Mouse (Mus musculus) CH12.LX (cell line): ENCODE data around the gene Fbxl3. TPM values are rescaled to one million over a fixed set of nuclear protein-coding genes. Genes with fewer than 3 reads are reported as not detected.

ENCODE experiments used
- DNase-seq: peaks from one replicate; pipeline ENCODE4 v3.0.0-alpha.2; 2013; ENCODE audit errors: extremely low read depth
- H3K27ac ChIP-seq: 2 replicates; pipeline ENCODE4 v1.5.1; 2012; ENCODE audit warnings: low read depth, mild to moderate bottlenecking, control low read depth, moderate library complexity; ENCODE audit not compliant: insufficient read depth
- H3K27me3 ChIP-seq: replicated peaks from 2 replicates; pipeline ENCODE3; 2012; ENCODE audit warnings: inconsistent platforms
- H3K36me3 ChIP-seq, 2 experiments: replicated peaks in 1 of 2; 2 replicates each; pipeline versions ENCODE3 to v1.6.1; 2012; ENCODE audit warnings: inconsistent platforms in 1 of 2, low read length in 1 of 2, mild to moderate bottlenecking in 1 of 2, mixed read lengths in 1 of 2, moderate library complexity in 1 of 2; ENCODE audit not compliant: control insufficient read depth in 1 of 2, insufficient read depth in 1 of 2
- H3K4me1 ChIP-seq, 2 experiments: 2 replicates each; pipeline ENCODE4 v1.6.1; 2012; ENCODE audit warnings: inconsistent platforms in 1 of 2, moderate library complexity in 1 of 2; ENCODE audit not compliant: insufficient read depth in 2 of 2, control insufficient read depth in 1 of 2
- H3K4me2 ChIP-seq: 2 replicates; pipeline ENCODE4 v1.6.1; 2012; ENCODE audit warnings: low read depth, mild to moderate bottlenecking, control low read depth; ENCODE audit not compliant: poor library complexity, insufficient read depth, severe bottlenecking
- H3K4me3 ChIP-seq, 3 experiments: fragments of 150-350 bp in 1 of 3; sonication (generic) in 1 of 3; replicated peaks in 1 of 3; 2 replicates each; pipeline versions ENCODE3 to v1.5.1; 2011 to 2012; ENCODE audit warnings: low read depth in 2 of 3, low read length in 2 of 3, mild to moderate bottlenecking in 2 of 3, moderate library complexity in 2 of 3, control low read depth in 1 of 3, improper control_type of control experiment in 1 of 3, inconsistent platforms in 1 of 3, mixed read lengths in 1 of 3; ENCODE audit not compliant: poor library complexity in 1 of 3
- H3K79me2 ChIP-seq: replicated peaks from 2 replicates; pipeline ENCODE4 v1.6.1; 2012; ENCODE audit warnings: mild to moderate bottlenecking, moderate library complexity; ENCODE audit not compliant: control insufficient read depth, poor library complexity, insufficient read depth, severe bottlenecking; ENCODE audit errors: extremely low read depth
- H3K9ac ChIP-seq: 2 replicates; pipeline ENCODE4 v1.6.1; 2012; ENCODE audit warnings: low read depth, mild to moderate bottlenecking, control low read depth, moderate library complexity; ENCODE audit not compliant: insufficient read depth
- H3K9me3 ChIP-seq: replicated peaks from 2 replicates; pipeline ENCODE3; 2012; ENCODE audit warnings: low read length, inconsistent platforms, mixed read lengths
- BHLHE40 ChIP-seq: IDR thresholded peaks from 2 replicates; pipeline ENCODE4 v1.6.1; 2011; ENCODE audit warnings: mild to moderate bottlenecking, low read depth, low read length, improper control_type of control experiment
- CHD1 ChIP-seq: IDR thresholded peaks from 2 replicates; pipeline ENCODE4 v1.6.1; 2012; ENCODE audit warnings: low read depth, low read length, improper control_type of control experiment, inconsistent platforms
- CHD2 ChIP-seq: IDR thresholded peaks from 2 replicates; pipeline ENCODE4 v1.6.1; 2011; ENCODE audit warnings: low read length, improper control_type of control experiment
- CTCF ChIP-seq, 2 experiments: IDR thresholded peaks in 1 of 2; conservative IDR thresholded peaks in 1 of 2; 2 replicates each; pipeline ENCODE4 v1.5.1; 2011 to 2012; ENCODE audit warnings: low read depth in 2 of 2, low read length in 2 of 2, improper control_type of control experiment in 1 of 2, inconsistent platforms in 1 of 2, mild to moderate bottlenecking in 1 of 2, moderate library complexity in 1 of 2
- E2F4 ChIP-seq: IDR thresholded peaks from 2 replicates; pipeline ENCODE4 v1.6.1; 2011; ENCODE audit warnings: low read depth, low read length, improper control_type of control experiment; ENCODE audit not compliant: insufficient replicate concordance
- ELF1 ChIP-seq: IDR thresholded peaks from 2 replicates; pipeline ENCODE4 v1.6.1; 2014; ENCODE audit warnings: low read depth, mild to moderate bottlenecking, inconsistent platforms, low read length, improper control_type of control experiment
- EP300 ChIP-seq: IDR thresholded peaks from 2 replicates; pipeline ENCODE4 v1.6.1; 2011; ENCODE audit warnings: low read length, improper control_type of control experiment
- ETS1 ChIP-seq: conservative IDR thresholded peaks from 2 replicates; pipeline ENCODE4 v1.6.1; 2012; ENCODE audit warnings: low read depth, mild to moderate bottlenecking, inconsistent platforms, low read length, improper control_type of control experiment, moderate library complexity
- GABPA ChIP-seq: IDR thresholded peaks from 2 replicates; pipeline ENCODE4 v1.6.1; 2012; ENCODE audit warnings: low read depth, low read length, improper control_type of control experiment, inconsistent platforms; ENCODE audit not compliant: insufficient replicate concordance
- HCFC1 ChIP-seq: IDR thresholded peaks from 2 replicates; pipeline ENCODE4 v1.6.1; 2012; ENCODE audit warnings: low read depth, mild to moderate bottlenecking, inconsistent platforms, low read length, improper control_type of control experiment
- IRF4 ChIP-seq: IDR thresholded peaks from 2 replicates; pipeline ENCODE4 v1.6.1; 2014; ENCODE audit warnings: low read depth, mild to moderate bottlenecking, inconsistent platforms, low read length, improper control_type of control experiment
- JUN ChIP-seq: IDR thresholded peaks from 2 replicates; pipeline ENCODE4 v1.6.1; 2011; ENCODE audit warnings: low read depth, mild to moderate bottlenecking, low read length, improper control_type of control experiment, moderate library complexity; ENCODE audit not compliant: insufficient read depth
- JUND ChIP-seq: conservative IDR thresholded peaks from 2 replicates; pipeline ENCODE4 v1.6.1; 2011; ENCODE audit warnings: low read depth, low read length, improper control_type of control experiment
- KAT2A ChIP-seq: IDR thresholded peaks from 2 replicates; pipeline ENCODE4 v1.6.1; 2012; ENCODE audit warnings: low read length, improper control_type of control experiment, inconsistent platforms; ENCODE audit not compliant: insufficient replicate concordance
- MAFK ChIP-seq: IDR thresholded peaks from 2 replicates; pipeline ENCODE4 v1.6.1; 2011; ENCODE audit warnings: low read length, improper control_type of control experiment; ENCODE audit not compliant: insufficient replicate concordance
- MAX ChIP-seq: IDR thresholded peaks from 2 replicates; pipeline ENCODE4 v1.6.1; 2011; ENCODE audit warnings: low read length, improper control_type of control experiment
- MAZ ChIP-seq: IDR thresholded peaks from 2 replicates; pipeline ENCODE4 v1.6.1; 2012; ENCODE audit warnings: low read depth, mild to moderate bottlenecking, inconsistent platforms, low read length, improper control_type of control experiment, moderate library complexity
- MEF2A ChIP-seq: IDR thresholded peaks from 2 replicates; pipeline ENCODE4 v1.6.1; 2014; ENCODE audit warnings: low read depth, mild to moderate bottlenecking, inconsistent platforms, low read length, improper control_type of control experiment, borderline replicate concordance
- MXI1 ChIP-seq: IDR thresholded peaks from 2 replicates; pipeline ENCODE4 v1.6.1; 2011; ENCODE audit warnings: mild to moderate bottlenecking, low read depth, low read length, improper control_type of control experiment
- MYC ChIP-seq: IDR thresholded peaks from 2 replicates; pipeline ENCODE4 v1.6.1; 2011; ENCODE audit warnings: low read depth, mild to moderate bottlenecking, improper control_type of control experiment, low read length
- NELFE ChIP-seq: IDR thresholded peaks from 2 replicates; pipeline ENCODE4 v1.6.1; 2011; ENCODE audit warnings: low read depth, low read length, improper control_type of control experiment
- NRF1 ChIP-seq: IDR thresholded peaks from 2 replicates; pipeline ENCODE4 v1.6.1; 2014; ENCODE audit warnings: low read depth, mild to moderate bottlenecking, inconsistent platforms, low read length, improper control_type of control experiment, moderate library complexity
- PAX5 ChIP-seq: IDR thresholded peaks from 2 replicates; pipeline ENCODE4 v1.6.1; 2012; ENCODE audit warnings: low read length, inconsistent platforms, mixed read lengths
- POLR2A ChIP-seq: IDR thresholded peaks from 2 replicates; pipeline ENCODE4 v1.6.1; 2011; ENCODE audit warnings: low read depth, mild to moderate bottlenecking, improper control_type of control experiment, low read length
- POLR2AphosphoS2 ChIP-seq: IDR thresholded peaks from 2 replicates; pipeline ENCODE4 v1.6.1; 2011; ENCODE audit warnings: low read depth, low read length, improper control_type of control experiment
- RAD21 ChIP-seq: IDR thresholded peaks from 2 replicates; pipeline ENCODE4 v1.6.1; 2011; ENCODE audit warnings: low read depth, mild to moderate bottlenecking, low read length, improper control_type of control experiment, moderate library complexity
- RCOR1 ChIP-seq: conservative IDR thresholded peaks from 2 replicates; pipeline ENCODE4 v1.6.1; 2012; ENCODE audit warnings: low read depth, mild to moderate bottlenecking, inconsistent platforms, low read length, improper control_type of control experiment
- SIN3A ChIP-seq: IDR thresholded peaks from 2 replicates; pipeline ENCODE4 v1.6.1; 2012; ENCODE audit warnings: low read length, improper control_type of control experiment, inconsistent platforms
- SMC3 ChIP-seq: IDR thresholded peaks from 2 replicates; pipeline ENCODE4 v1.6.1; 2011; ENCODE audit warnings: low read depth, low read length, improper control_type of control experiment
- TBP ChIP-seq: conservative IDR thresholded peaks from 2 replicates; pipeline ENCODE4 v1.6.1; 2011; ENCODE audit warnings: low read depth, low read length, improper control_type of control experiment
- TCF12 ChIP-seq: IDR thresholded peaks from 2 replicates; pipeline ENCODE4 v1.6.1; 2014; ENCODE audit warnings: low read depth, mild to moderate bottlenecking, inconsistent platforms, low read length, improper control_type of control experiment
- UBTF ChIP-seq: IDR thresholded peaks from 2 replicates; pipeline ENCODE4 v1.6.1; 2012; ENCODE audit warnings: low read depth, mild to moderate bottlenecking, inconsistent platforms, low read length, improper control_type of control experiment, moderate library complexity
- USF1 ChIP-seq: IDR thresholded peaks from 2 replicates; pipeline ENCODE4 v1.6.1; 2014; ENCODE audit warnings: low read depth, mild to moderate bottlenecking, inconsistent platforms, low read length, improper control_type of control experiment
- USF2 ChIP-seq: conservative IDR thresholded peaks from 2 replicates; pipeline ENCODE4 v1.6.1; 2011; ENCODE audit warnings: low read depth, low read length, improper control_type of control experiment
- ZC3H11A ChIP-seq: IDR thresholded peaks from 2 replicates; pipeline ENCODE4 v1.6.1; 2012; ENCODE audit warnings: low read depth, mild to moderate bottlenecking, inconsistent platforms, low read length, improper control_type of control experiment
- ZKSCAN1 ChIP-seq: IDR thresholded peaks from 2 replicates; pipeline ENCODE4 v1.6.1; 2012; ENCODE audit warnings: low read depth, inconsistent platforms, low read length, improper control_type of control experiment, borderline replicate concordance
- ZMIZ1 ChIP-seq: IDR thresholded peaks from 2 replicates; pipeline ENCODE4 v1.6.1; 2012; ENCODE audit warnings: low read depth, mild to moderate bottlenecking, inconsistent platforms, low read length, improper control_type of control experiment
- ZNF384 ChIP-seq: IDR thresholded peaks from 2 replicates; pipeline ENCODE4 v1.6.1; 2012; ENCODE audit warnings: low read depth, low read length, improper control_type of control experiment, inconsistent platforms
- dilution Hi-C: fragments of 300-500 bp; cut with MboI; formaldehyde crosslinking; loops from 2 replicates; pipeline ENCODE4 v1.14.3; 2020; ENCODE audit warnings: low sequenced_read_pairs; ENCODE audit not compliant: extremely low pct_unique_long_range_greater_than_20kb, extremely low pct_ligation_motif_present
- in situ Hi-C: fragments of 300-500 bp; cut with MboI; formaldehyde crosslinking; loops from 3 replicates; pipeline ENCODE4 v1.14.3; 2019; ENCODE audit warnings: low sequenced_read_pairs, low pct_ligation_motif_present, low pct_unique_long_range_greater_than_20kb, mixed read lengths
- polyA plus RNA-seq: library from polyadenylated mRNA; unstranded; fragments of >175 nt; gene quantifications from 2 replicates; pipeline ENCODE4 v1.2.1, GENCODE M21; 2012; ENCODE audit warnings: low read depth; ENCODE audit not compliant: insufficient read length
- total RNA-seq, 2 experiments: library from RNA; depleted of rRNA; stranded (reverse); fragments of 300-350 nt in 1 of 2; fragments of >200 nt in 1 of 2; gene quantifications; 2 replicates each; pipeline ENCODE4 v1.2.3; 2012 to 2014

Fbxl3 gene
- total RNA-seq (2012; rRNA removed) (21.4 and 22.6 TPM in 2 replicates), total RNA-seq (2014; rRNA removed) (37.5 and 39.5 TPM in 2 replicates), polyA plus RNA-seq (37.1 and 43.3 TPM in 2 replicates)

- peak within 1 kb of the TSS; percentile 95 for H3K4me2 ChIP-seq
- H3K9ac ChIP-seq: peak within 1 kb of the TSS; percentile 95
- H3K4me1 ChIP-seq: peaks cover 7 to 36% of the 10 kb centered on the region in 2 experiments; a peak in 3 of 4 replicates
- in situ Hi-C loops (no loop called here), dilution Hi-C loops (no loop called here)
- no peaks in the 10 kb centered on the region for H3K27me3 ChIP-seq
- H3K4me3 ChIP-seq: peak within 1 kb of the TSS; percentile 83 to 93 (median 92)
- peaks cover 27% of the 10 kb centered on the region for H3K79me2 ChIP-seq
- TF ChIP-seq SIN3A (peak; percentile 98), HCFC1 (peak; percentile 42; the same call in 1 of the 2 replicates), USF1 (peak; percentile 67), SMC3 (no peak), MAX (peak; percentile 81), ZKSCAN1 (no peak), CHD1 (no peak), MXI1 (peak; percentile 90), ETS1 (peak; percentile 70), MAZ (peak; percentile 89), EP300 (no peak), GABPA (no peak), ZC3H11A (no peak), NELFE (peak; percentile 56), CHD2 (no peak), UBTF (peak; percentile 41; the same call in 1 of the 2 replicates), ZMIZ1 (peak; percentile 57; the same call in 1 of the 2 replicates), KAT2A (no peak), JUND (no peak), MYC (0 out of 2 replicates have a peak, but pooled peaks have one; percentile 23), E2F4 (peak; percentile 49; the same call in 1 of the 2 replicates), ELF1 (peak; percentile 60; the same call in 1 of the 2 replicates), MEF2A (peak; percentile 71), POLR2A (peak; percentile 69), MAFK (no peak), POLR2AphosphoS2 (peak; percentile 68; the same call in 1 of the 2 replicates), NRF1 (peak; percentile 63; the same call in 1 of the 2 replicates), RAD21 (no peak), ZNF384 (no peak), TBP (no peak), TCF12 (peak; percentile 30; the same call in 1 of the 2 replicates), BHLHE40 (peak; percentile 73), JUN (no peak), CTCF (conservative IDR thresholded peaks at IDR 0.05 in 1 of 2, IDR thresholded peaks at IDR 0.05 in 1 of 2; ENCODE audit: low read depth in 2 of 2, low read length in 2 of 2) (no peak), IRF4 (peak; percentile 58; the same call in 1 of the 2 replicates), RCOR1 (no peak), USF2 (no peak), PAX5 (no peak)
- H3K9me3 ChIP-seq: no peaks in the 10 kb centered on the region
- H3K36me3 ChIP-seq: peaks cover 10 to 23% of the 10 kb centered on the region in 2 experiments
- peak within 1 kb of the TSS; percentile 98 for H3K27ac ChIP-seq
- DNase-seq: peak; percentile 96
Observed at GRCm38 (mm10) chr14:103099238-103099933, at the start of gene Fbxl3. Gene Fbxl3 (minus strand): TSS chr14:103099566.
